Comparison of ENCODE assay signal across 27 mouse cellular contexts in genomic region chr12:103362336-103362735, GRCm38 (mm10). TPM values are rescaled to one million over a fixed set of nuclear protein-coding genes. Genes with fewer than 3 reads are reported as not detected.
DNase-seq lines count a peak whose midpoint lies in the region; ATAC-seq and TF ChIP-seq lines count a peak whose summit lies in the region.
"Had no signal": no experiment of that assay in that cellular context is flagged by ENCODE, and none has a peak within 500 bp of the region (broad histone marks: within the 10 kb centered on the region; RNA-seq: fewer than 3 reads in every experiment).

No protein-coding gene starts in this region.

- H3K4me3 ChIP-seq in heart, embryonic 10.5 days = no peak overlapping the region
- no peak overlapping the region for H3K4me3 ChIP-seq in heart, postnatal 0 days (ENCODE audit: low read depth, low read length)
- H3K4me3 ChIP-seq in kidney, embryonic 16.5 days (ENCODE audit: low read length) = no peak overlapping the region
- H3K4me3 ChIP-seq: forebrain, embryonic 13.5 days; hindbrain, embryonic 12.5 days; neural tube, embryonic 15.5 days had no signal

- TF ChIP-seq CTCF in heart, postnatal 0 days (IDR thresholded peaks at IDR 0.05; ENCODE audit: low read depth) = no peak

- no peak for TF ChIP-seq EP300 in heart, postnatal 0 days (IDR thresholded peaks at IDR 0.05; ENCODE audit: low read depth)

- H3K9ac ChIP-seq in heart, postnatal 0 days (replicated peaks; ENCODE audit: low read depth, low read length) = no peak overlapping the region
- H3K9ac ChIP-seq in kidney, embryonic 16.5 days (replicated peaks; ENCODE audit: low read length) = no peak overlapping the region
- H3K9ac ChIP-seq: forebrain, embryonic 13.5 days; hindbrain, embryonic 12.5 days; liver, postnatal 0 days; neural tube, embryonic 15.5 days had no signal

- H3K27me3 ChIP-seq in heart, embryonic 10.5 days (ENCODE audit: insufficient read depth, poor library complexity, severe bottlenecking) = no peaks in the 10 kb centered on the region
- H3K27me3 ChIP-seq in heart, postnatal 0 days (ENCODE audit: control insufficient read depth, insufficient read depth, low read length) = no peaks in the 10 kb centered on the region
- no peaks in the 10 kb centered on the region for H3K27me3 ChIP-seq in kidney, embryonic 16.5 days (ENCODE audit: insufficient read depth, low read length)
- H3K27me3 ChIP-seq: forebrain, embryonic 13.5 days; hindbrain, embryonic 12.5 days; neural tube, embryonic 15.5 days had no signal

- H3K4me2 ChIP-seq in heart, postnatal 0 days (ENCODE audit: low read depth, low read length) = no peak overlapping the region
- H3K4me2 ChIP-seq in kidney, embryonic 16.5 days (replicated peaks; ENCODE audit: low read depth, low read length) = no peak overlapping the region
- H3K4me2 ChIP-seq: forebrain, embryonic 13.5 days; hindbrain, embryonic 12.5 days; neural tube, embryonic 15.5 days had no signal

- no peaks in the 10 kb centered on the region for H3K9me3 ChIP-seq in heart, embryonic 10.5 days
- no peaks in the 10 kb centered on the region for H3K9me3 ChIP-seq in heart, postnatal 0 days (replicated peaks; ENCODE audit: control insufficient read depth, low read length)
- H3K9me3 ChIP-seq in kidney, embryonic 16.5 days (ENCODE audit: low read length) = no peaks in the 10 kb centered on the region
- H3K9me3 ChIP-seq: forebrain, embryonic 13.5 days; hindbrain, embryonic 12.5 days; neural tube, embryonic 15.5 days had no signal

- peaks cover 35% of the 10 kb centered on the region for H3K4me1 ChIP-seq in heart, embryonic 10.5 days
- peaks cover 29% of the 10 kb centered on the region for H3K4me1 ChIP-seq in heart, postnatal 0 days (ENCODE audit: control insufficient read depth, insufficient read depth)
- no peaks in the 10 kb centered on the region for H3K4me1 ChIP-seq in kidney, embryonic 16.5 days (ENCODE audit: insufficient read depth, low read length)
- H3K4me1 ChIP-seq: neural tube, embryonic 15.5 days had no signal

- peak; percentile 14 for ATAC-seq in heart, postnatal 0 days (ENCODE audit: insufficient read depth, low read depth)
- no peak for ATAC-seq in kidney, embryonic 16.5 days (ENCODE audit: low FRiP score, low TSS enrichment)
- ATAC-seq: forebrain, embryonic 13.5 days; liver, postnatal 0 days; midbrain, embryonic 16.5 days; Patski had no signal

- no peaks in the 10 kb centered on the region for H3K36me3 ChIP-seq in heart, embryonic 10.5 days
- H3K36me3 ChIP-seq in heart, postnatal 0 days (replicated peaks; ENCODE audit: control insufficient read depth, insufficient read depth, low read length) = no peaks in the 10 kb centered on the region
- H3K36me3 ChIP-seq in kidney, embryonic 16.5 days (ENCODE audit: insufficient read depth, low read length) = no peaks in the 10 kb centered on the region
- H3K36me3 ChIP-seq: hindbrain, embryonic 12.5 days; neural tube, embryonic 15.5 days had no signal

- H3K27ac ChIP-seq in heart, embryonic 10.5 days = peak overlapping the region; percentile 59
- peak overlapping the region; percentile 54 for H3K27ac ChIP-seq in heart, postnatal 0 days (ENCODE audit: low read depth)
- H3K27ac ChIP-seq in kidney, embryonic 16.5 days (ENCODE audit: low read length) = no peak overlapping the region
- H3K27ac ChIP-seq: forebrain, embryonic 13.5 days; hindbrain, embryonic 12.5 days; neural tube, embryonic 15.5 days had no signal

- peak; percentile 84 for DNase-seq in gastrocnemius, adult 18-20 months (ENCODE audit: low spot score)
- no peak for DNase-seq in gastrocnemius, postnatal 4 days (ENCODE audit: low spot score in 2 of 2)
- no peak for DNase-seq in heart, embryonic 10.5 days (ENCODE audit: low spot score)
- DNase-seq in heart, postnatal 0 days (ENCODE audit: low spot score) = no peak
- DNase-seq in adrenal gland, postnatal 36 days = no peak
- no peak for DNase-seq in kidney, adult 8-10 months
- no peak for DNase-seq in thymus, postnatal 0 days (ENCODE audit: low spot score)
- DNase-seq: adrenal gland, adult 8-10 months; cerebellum, adult 9-11 months; kidney, adult 2 months; kidney, postnatal 36 days; left cerebral cortex, postnatal 4 days; liver, postnatal 0 days; lung, postnatal 10 days; right cerebral cortex, postnatal 14 days; thymus, adult 2 months had no signal

- 47% methylated on average over 3 of the region's 3 CpGs for WGBS in heart, embryonic 10.5 days
- 19% methylated on average over 3 of the region's 3 CpGs for WGBS in heart, postnatal 0 days
- 81% methylated on average over 3 of the region's 3 CpGs for WGBS in kidney, embryonic 16.5 days

RNA-seq across cellular contexts. Expression of gene Asb2, which starts 6.5 kb away (rescaled TPM):
- total RNA-seq in gastrocnemius, adult 18-20 months (2021) = 100 to 1,000 TPM; 852 to 871 TPM
- 100 to 1,000 TPM; 128 to 151 TPM for total RNA-seq in gastrocnemius, postnatal 4 days (2021)
- polyA plus RNA-seq in heart, embryonic 10.5 days (2016; fragmentation: Nextera tagmentation; extraction: Ambion mirVana) = 152 and 312 TPM in 2 replicates
- total RNA-seq in heart, postnatal 0 days (2014; rRNA removed; ENCODE audit: low replicate concordance) = 572 and 632 TPM in 2 replicates
- 289 and 380 TPM in 2 replicates for polyA plus RNA-seq in heart, postnatal 0 days (2015; fragmentation: Nextera tagmentation; extraction: Ambion mirVana)
- 1.3 and 4.5 TPM in 2 replicates for polyA plus RNA-seq in kidney, embryonic 16.5 days (2015; fragmentation: Nextera tagmentation; extraction: Ambion mirVana)
- total RNA-seq in adrenal gland, postnatal 36 days (2021) = 1 to 10 TPM; 1.1 to 1.3 TPM
- polyA plus RNA-seq in thymus, postnatal 0 days (2015; fragmentation: Nextera tagmentation; extraction: Ambion mirVana) = 5.2 and 5.6 TPM in 2 replicates

RNA-seq across cellular contexts. Expression of gene Otub2, which starts 26.1 kb away (rescaled TPM):
- 10 to 100 TPM; 11.2 to 15.5 TPM for total RNA-seq in gastrocnemius, adult 18-20 months (2021)
- total RNA-seq in gastrocnemius, postnatal 4 days (2021) = 1 to 10 TPM; 3.7 to 4.1 TPM
- 22.5 and 26.0 TPM in 2 replicates for polyA plus RNA-seq in heart, embryonic 10.5 days (2016; fragmentation: Nextera tagmentation; extraction: Ambion mirVana)
- 8.6 and 12.2 TPM in 2 replicates for total RNA-seq in heart, postnatal 0 days (2014; rRNA removed; ENCODE audit: low replicate concordance)
- 5.0 and 5.7 TPM in 2 replicates for polyA plus RNA-seq in heart, postnatal 0 days (2015; fragmentation: Nextera tagmentation; extraction: Ambion mirVana)
- polyA plus RNA-seq in kidney, embryonic 16.5 days (2015; fragmentation: Nextera tagmentation; extraction: Ambion mirVana) = 7.7 and 8.1 TPM in 2 replicates
- total RNA-seq in adrenal gland, postnatal 36 days (2021) = 1 to 10 TPM; 2.8 to 3.7 TPM
- 1.9 TPM in 2 replicates for polyA plus RNA-seq in thymus, postnatal 0 days (2015; fragmentation: Nextera tagmentation; extraction: Ambion mirVana)

RNA-seq across cellular contexts. Expression of gene 9330161L09Rik, which starts 45.3 kb away (rescaled TPM):
- total RNA-seq in gastrocnemius, adult 18-20 months (2021) = 1 to 10 TPM in 1 of 2 experiments, under 1 TPM in 1; 0.62 to 1.1 TPM
- 1 to 10 TPM in 1 of 2 experiments, under 1 TPM in 1; 0.83 to 1.9 TPM for total RNA-seq in gastrocnemius, postnatal 4 days (2021)
- 0.53 and 0.62 TPM in 2 replicates for polyA plus RNA-seq in heart, embryonic 10.5 days (2016; fragmentation: Nextera tagmentation; extraction: Ambion mirVana)
- total RNA-seq in heart, postnatal 0 days (2014; rRNA removed; ENCODE audit: low replicate concordance) = 2.5 and 2.8 TPM in 2 replicates
- polyA plus RNA-seq in heart, postnatal 0 days (2015; fragmentation: Nextera tagmentation; extraction: Ambion mirVana) = 0.27 and 0.34 TPM in 2 replicates
- polyA plus RNA-seq in kidney, embryonic 16.5 days (2015; fragmentation: Nextera tagmentation; extraction: Ambion mirVana) = 0.30 TPM in 1 of 2 replicates, not detected in the other
- 1 to 10 TPM; 1.5 to 1.7 TPM for total RNA-seq in adrenal gland, postnatal 36 days (2021)
- 0.14 and 0.21 TPM in 2 replicates for polyA plus RNA-seq in thymus, postnatal 0 days (2015; fragmentation: Nextera tagmentation; extraction: Ambion mirVana)
- polyA plus RNA-seq: liver, postnatal 0 days had no signal

RNA-seq across cellular contexts. Expression of gene Fam181a, which starts 51.6 kb away (rescaled TPM):
- not detected for total RNA-seq in gastrocnemius, adult 18-20 months (2021)
- total RNA-seq in gastrocnemius, postnatal 4 days (2021) = not detected
- not detected in 2 replicates for polyA plus RNA-seq in heart, embryonic 10.5 days (2016; fragmentation: Nextera tagmentation; extraction: Ambion mirVana)
- total RNA-seq in heart, postnatal 0 days (2014; rRNA removed; ENCODE audit: low replicate concordance) = not detected in 2 replicates
- polyA plus RNA-seq in heart, postnatal 0 days (2015; fragmentation: Nextera tagmentation; extraction: Ambion mirVana) = not detected in 2 replicates
- not detected in 2 replicates for polyA plus RNA-seq in kidney, embryonic 16.5 days (2015; fragmentation: Nextera tagmentation; extraction: Ambion mirVana)
- not detected for total RNA-seq in adrenal gland, postnatal 36 days (2021)
- not detected in 2 replicates for polyA plus RNA-seq in thymus, postnatal 0 days (2015; fragmentation: Nextera tagmentation; extraction: Ambion mirVana)
- total RNA-seq: adrenal gland, adult 8-10 months; ES-E14; liver, adult 2 months; megakaryocyte, adult 5-6 weeks had no signal
- polyA plus RNA-seq: liver, adult 2 months; liver, postnatal 0 days; Patski; spleen, adult 2 months; stomach, embryonic 16.5 days; thymus, adult 2 months had no signal

Comparison
In these comparisons a context has a peak if more than half of its experiments do, and no peak if none do; other contexts are left out.
1. RNA of gene Asb2, which starts 6.5 kb away (total RNA-seq): 852 to 871 TPM in gastrocnemius, adult 18-20 months, 572 to 632 TPM in heart, postnatal 0 days and 128 to 151 TPM in gastrocnemius, postnatal 4 days; 1.1 to 1.3 TPM in adrenal gland, postnatal 36 days; every median in the first group is over 10 times any median in the second.